Mouse (Mus musculus): ENCODE data around the gene Hist1h3f.
A peak's percentile ranks its signal among the peaks of the same experiment; 100 is the strongest.
"Not testable (repeated sequence)": the region's sequence is repeated elsewhere in the genome, so short reads cannot be mapped to it uniquely, and the experiment has no call there.

Gene Hist1h3f

DNA sequence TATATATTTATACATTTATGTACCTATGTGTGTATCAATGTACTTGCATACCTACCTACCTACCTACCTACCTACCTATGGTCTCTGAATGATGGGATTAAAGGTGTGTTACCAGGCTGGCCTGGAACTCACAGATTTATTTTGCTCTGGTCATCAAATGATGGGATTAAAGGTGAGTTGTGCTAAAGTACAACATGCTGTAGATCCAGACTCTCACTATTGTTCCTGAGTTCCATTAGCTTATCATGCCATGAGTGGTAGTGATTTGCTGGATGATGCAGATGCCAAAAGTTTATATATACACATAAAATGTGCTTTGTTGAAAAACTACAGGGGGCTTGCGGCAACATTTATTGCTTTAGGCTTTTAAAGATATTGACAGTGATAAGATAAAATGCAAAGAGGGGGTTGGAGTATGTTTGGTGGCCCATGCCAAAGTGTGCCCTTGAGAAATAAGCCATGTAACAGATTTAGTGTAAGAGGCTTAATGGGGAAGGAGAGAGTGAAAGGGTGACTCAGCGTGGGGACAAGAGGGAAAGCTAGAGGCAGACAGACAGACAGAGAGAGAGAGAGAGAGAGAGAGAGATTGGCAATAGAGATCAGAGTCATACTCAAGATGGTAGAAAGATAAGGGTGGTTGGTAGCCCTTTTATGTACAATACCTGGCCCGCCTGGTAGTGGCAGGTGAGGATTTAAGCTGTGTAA lies 6.7 kb upstream of the Hist1h3f start:
- DNase-seq (ENCODE audit: low spot score): no peak

GRCm38 (mm10) chr13:23538249-23538648 lies 5.6 kb upstream of the Hist1h3f start:
- no peak for DNase-seq (ENCODE audit: low spot score)

DNA sequence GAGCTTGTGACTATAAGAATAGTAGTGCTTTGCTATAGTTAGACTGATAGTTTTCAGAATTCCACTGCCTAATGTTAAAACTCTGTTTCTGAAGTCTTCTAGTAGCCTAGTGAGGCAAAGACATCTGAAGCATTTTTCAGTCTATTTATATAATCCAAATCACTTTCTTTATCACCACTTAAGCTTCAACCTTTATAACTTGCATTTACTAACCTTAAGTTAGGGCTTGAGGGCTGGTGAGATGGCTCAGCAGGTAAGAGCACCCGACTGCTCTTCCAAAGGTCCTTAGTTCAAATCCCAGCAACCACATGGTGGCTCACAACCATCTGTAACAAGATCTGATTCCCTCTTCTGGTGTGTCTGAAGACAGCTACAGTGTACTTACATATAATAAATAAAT lies 4.0 kb upstream of the Hist1h3f start:
- not testable (repeated sequence) for DNase-seq (ENCODE audit: low spot score)

DNA sequence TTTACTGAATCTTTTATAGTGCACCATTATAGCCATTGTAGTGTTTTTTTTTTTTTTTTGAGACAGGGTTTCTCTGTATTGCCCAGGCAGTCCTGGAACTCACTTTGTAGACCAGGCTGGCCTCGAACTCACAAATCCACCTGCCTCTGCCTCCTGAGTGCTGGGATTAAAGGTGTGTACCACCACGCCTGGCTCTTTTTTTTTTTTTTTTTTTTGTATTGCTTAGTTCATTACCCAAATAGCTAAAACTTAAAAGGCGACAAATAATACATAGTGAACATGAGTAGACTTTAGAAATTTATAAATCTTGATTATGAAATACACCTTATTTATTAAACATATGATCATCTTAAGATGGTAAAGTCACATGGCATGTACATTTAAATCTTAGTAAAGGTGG lies 2.4 kb upstream of the Hist1h3f start:
- DNase-seq (ENCODE audit: low spot score): no peak

DNA sequence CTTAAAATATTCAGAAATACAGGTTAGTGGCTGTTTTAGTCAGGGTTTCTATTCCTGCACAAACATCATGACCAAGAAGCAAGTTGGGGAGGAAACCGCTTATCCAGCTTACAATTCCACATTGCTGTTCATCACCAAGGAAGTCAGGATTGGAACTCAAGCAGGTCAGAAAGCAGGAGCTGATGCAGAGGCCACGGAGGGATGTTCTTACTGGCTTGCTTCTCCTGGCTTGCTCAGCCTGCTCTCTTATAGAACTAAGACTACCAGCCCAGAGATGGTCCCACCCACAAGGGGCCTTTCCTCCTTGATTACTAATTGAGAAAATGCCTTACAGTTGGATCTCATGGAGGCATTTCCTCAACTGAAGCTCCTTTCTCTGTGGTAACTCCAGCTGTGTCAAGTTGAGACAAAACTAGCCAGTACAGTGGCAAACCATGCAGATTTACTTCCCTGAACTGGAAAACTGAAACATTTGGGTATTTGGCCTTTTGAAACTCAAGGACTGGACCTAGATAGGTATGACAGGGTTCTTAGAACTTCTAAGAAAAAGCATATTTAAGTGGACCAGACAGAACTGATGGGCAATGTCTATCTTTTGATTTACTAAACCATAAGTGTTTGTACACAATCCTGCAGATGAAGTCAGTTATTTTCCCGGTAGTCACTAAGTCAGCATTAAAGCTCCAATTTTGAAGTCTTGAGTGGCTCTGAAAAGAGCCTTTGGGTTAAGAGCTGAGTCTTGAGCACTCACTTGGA lies 1.4 kb upstream of the Hist1h3f start:
- not testable (repeated sequence) for DNase-seq (ENCODE audit: low spot score)

DNA sequence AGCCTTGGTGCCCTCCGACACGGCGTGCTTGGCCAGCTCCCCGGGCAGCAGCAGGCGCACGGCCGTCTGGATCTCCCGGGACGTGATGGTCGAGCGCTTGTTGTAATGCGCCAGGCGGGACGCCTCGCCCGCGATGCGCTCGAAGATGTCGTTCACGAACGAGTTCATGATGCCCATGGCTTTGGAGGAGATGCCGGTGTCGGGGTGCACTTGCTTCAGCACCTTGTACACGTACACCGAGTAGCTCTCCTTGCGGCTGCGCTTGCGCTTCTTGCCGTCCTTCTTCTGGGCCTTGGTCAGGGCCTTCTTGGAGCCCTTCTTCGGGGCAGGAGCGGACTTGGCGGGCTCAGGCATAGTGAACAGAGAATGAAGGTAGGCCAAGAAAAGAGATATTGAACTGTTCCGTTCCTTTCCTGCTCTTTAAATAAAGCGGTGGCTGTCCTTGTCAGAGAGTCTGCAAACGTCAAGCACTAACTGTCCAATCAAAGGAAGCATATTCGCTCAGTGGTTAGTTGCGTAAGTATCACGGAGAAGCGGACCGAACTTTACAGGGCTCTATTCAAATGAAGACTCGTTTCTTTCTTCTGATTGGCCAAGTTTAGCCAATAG lies 749 bp upstream of the Hist1h3f start, which contains the start of gene Hist1h2bh:
Gene Hist1h2bh (minus strand): TSS at position 394 of the 609 bp plus-strand sequence.
- DNase-seq (ENCODE audit: low spot score): peak; percentile 66

DNA sequence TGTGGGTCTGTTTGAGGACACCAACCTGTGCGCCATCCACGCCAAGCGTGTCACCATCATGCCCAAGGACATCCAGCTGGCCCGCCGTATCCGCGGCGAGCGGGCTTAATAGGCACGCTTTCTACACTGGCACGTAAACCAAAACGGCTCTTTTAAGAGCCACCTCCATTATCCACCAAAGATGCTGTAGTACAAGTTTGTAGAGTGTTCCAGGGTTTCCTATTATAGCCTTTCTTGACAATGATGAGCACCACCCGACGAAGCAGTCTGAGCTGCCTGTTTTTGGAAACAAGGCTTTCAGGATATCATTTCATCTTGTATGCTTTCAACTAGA lies 902 bp downstream of the Hist1h3f start:
- not testable (repeated sequence) for DNase-seq (ENCODE audit: low spot score)

GRCm38 (mm10) chr13:23546694-23547093 lies 2.8 kb downstream of the Hist1h3f start:
- DNase-seq (ENCODE audit: low spot score): no peak

GRCm38 (mm10) chr13:23550761-23551145 lies 6.9 kb downstream of the Hist1h3f start:
- DNase-seq (ENCODE audit: low spot score): no peak

DNA sequence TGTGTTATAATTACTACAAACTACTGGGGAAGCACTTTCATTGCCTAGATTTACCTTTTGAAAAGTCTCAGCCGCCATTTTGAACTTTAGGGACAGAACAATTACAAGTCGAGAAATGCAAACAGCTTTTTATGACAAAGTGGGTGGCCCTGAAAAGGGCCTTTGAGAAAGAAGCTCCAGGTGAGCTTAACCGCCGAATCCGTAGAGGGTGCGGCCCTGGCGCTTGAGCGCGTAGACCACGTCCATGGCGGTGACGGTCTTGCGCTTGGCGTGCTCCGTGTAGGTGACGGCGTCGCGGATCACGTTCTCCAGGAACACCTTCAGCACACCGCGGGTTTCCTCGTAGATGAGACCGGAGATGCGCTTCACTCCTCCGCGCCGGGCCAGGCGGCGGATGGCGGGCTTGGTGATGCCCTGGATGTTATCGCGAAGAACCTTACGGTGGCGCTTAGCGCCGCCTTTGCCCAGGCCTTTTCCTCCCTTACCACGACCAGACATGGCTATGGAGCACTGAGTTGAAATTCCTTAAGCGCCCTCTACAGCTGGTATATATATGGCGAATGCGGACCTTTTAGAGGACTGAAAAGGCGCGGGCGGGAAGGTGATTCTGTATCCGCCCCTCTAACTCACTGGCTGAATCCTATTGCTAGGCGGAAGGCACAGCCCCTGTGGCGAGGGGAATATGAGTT lies 7.4 kb downstream of the Hist1h3f start, which contains the start of gene Hist1h4f:
Gene Hist1h4f (minus strand): TSS at position 503 of the 689 bp plus-strand sequence.
- peak; percentile 80 for DNase-seq (ENCODE audit: low spot score)

GRCm38 (mm10) chr13:23551931-23552914 lies 8.4 kb downstream of the Hist1h3f start:
- no peak for DNase-seq (ENCODE audit: low spot score)

DNA sequence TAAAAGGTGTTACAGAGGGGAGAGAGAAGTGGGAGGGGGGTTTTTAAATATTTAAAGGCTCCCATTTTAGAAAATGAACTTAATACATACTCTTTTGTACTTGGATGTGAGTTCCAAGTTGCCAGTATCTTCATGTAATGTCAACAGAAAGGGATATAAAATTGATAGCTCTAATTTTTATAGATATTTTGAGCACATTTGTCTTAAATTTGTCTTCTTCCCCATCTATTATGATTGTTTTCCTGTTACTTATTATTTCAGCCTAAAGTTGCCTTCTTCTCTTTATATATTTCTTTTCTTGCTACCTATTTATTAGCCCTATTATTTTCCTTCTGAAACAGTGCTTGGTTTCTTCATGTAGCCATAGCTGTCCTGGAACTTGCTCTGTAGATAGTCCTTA lies 9.1 kb downstream of the Hist1h3f start, which contains the start of gene Hist1h1d:
Gene Hist1h1d (plus strand): TSS at position 301 of the 400 bp plus-strand sequence.
- no peak for DNase-seq (ENCODE audit: low spot score)

- no peak for DNase-seq (ENCODE audit: low spot score)
These were observed 10.5 kb downstream of the Hist1h3f start for GRCm38 (mm10) chr13:23554393-23554792.

- DNase-seq (ENCODE audit: low spot score): peak; percentile 80
These were observed 11.3 kb downstream of the Hist1h3f start for GRCm38 (mm10) chr13:23554925-23555838.

- peak; percentile 47 for DNase-seq (ENCODE audit: low spot score)
These were observed 12.1 kb downstream of the Hist1h3f start for GRCm38 (mm10) chr13:23555839-23556416.

- DNase-seq (ENCODE audit: low spot score): no peak
These were observed 13.1 kb downstream of the Hist1h3f start for GRCm38 (mm10) chr13:23556906-23557305.

GRCm38 (mm10) chr13:23560699-23561098 lies 16.8 kb downstream of the Hist1h3f start:
- not testable (repeated sequence) for DNase-seq (ENCODE audit: low spot score)

GRCm38 (mm10) chr13:23561531-23561882 lies 17.7 kb downstream of the Hist1h3f start:
- not testable (repeated sequence) for DNase-seq (ENCODE audit: low spot score)

DNA sequence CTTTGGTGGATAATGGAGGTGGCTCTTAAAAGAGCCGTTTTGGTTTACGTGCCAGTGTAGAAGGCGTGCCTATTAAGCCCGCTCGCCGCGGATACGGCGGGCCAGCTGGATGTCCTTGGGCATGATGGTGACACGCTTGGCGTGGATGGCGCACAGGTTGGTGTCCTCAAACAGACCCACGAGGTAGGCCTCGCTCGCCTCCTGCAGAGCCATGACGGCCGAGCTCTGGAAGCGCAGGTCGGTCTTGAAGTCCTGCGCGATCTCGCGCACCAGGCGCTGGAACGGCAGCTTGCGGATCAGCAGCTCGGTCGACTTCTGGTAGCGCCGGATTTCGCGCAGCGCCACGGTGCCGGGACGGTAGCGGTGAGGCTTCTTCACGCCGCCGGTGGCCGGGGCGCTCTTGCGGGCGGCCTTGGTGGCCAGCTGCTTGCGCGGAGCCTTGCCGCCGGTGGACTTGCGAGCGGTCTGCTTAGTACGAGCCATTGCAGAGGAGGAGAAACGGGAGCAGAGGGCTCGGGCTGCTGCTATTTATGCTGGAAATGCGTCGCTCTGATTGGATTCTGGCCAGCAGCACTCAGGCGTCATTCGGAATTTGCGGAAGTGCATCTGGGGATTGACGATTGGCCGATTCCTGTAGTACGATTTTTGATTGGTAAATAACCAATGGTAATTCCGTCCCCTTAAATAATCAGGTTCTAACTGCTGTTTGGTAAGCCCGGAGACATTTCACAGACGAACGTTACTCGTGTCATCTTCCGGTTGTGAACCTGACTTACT lies 18.2 kb downstream of the Hist1h3f start, which contains the start of gene Hist1h3e:
Gene Hist1h3e (minus strand): TSS at position 487 of the 777 bp plus-strand sequence.
- DNase-seq (ENCODE audit: low spot score): peak; percentile 91

Measured in ovary, postnatal 36 days (tissue).